ENCODE assay signal across 12 mouse cellular contexts in genomic region chr5:111511982-111512381, GRCm38 (mm10).
DNase-seq lines count a peak whose midpoint lies in the region; ATAC-seq and TF ChIP-seq lines count a peak whose summit lies in the region.
"Had no signal": no experiment of that assay in that cellular context is flagged by ENCODE, and none has a peak within 500 bp of the region (broad histone marks: within the 10 kb centered on the region; RNA-seq: fewer than 3 reads in every experiment).

No protein-coding gene starts in this region.

- no peak overlapping the region for H3K4me2 ChIP-seq in limb, embryonic 13.5 days (replicated peaks)

- H3K9ac ChIP-seq in limb, embryonic 13.5 days = peak overlapping the region; percentile 14; the same call in 1 of the 2 replicates

- peaks cover 28% of the 10 kb centered on the region for H3K27me3 ChIP-seq in limb, embryonic 13.5 days

- intact Hi-C loops in gastrocnemius, adult 2 months (cut with DNase I) = loop anchor here (5.0 kb wide), 1 partner anchor 75 kb away; no protein-coding TSS in a partner anchor

- 0 out of 2 replicates have a peak overlapping the region, but pooled peaks have one; percentile 2 for H3K4me3 ChIP-seq in gastrocnemius, adult 2 months
- no peak overlapping the region for H3K4me3 ChIP-seq in limb, embryonic 13.5 days
- no peak overlapping the region for H3K4me3 ChIP-seq in layer of hippocampus, adult 2 months

- WGBS in limb, embryonic 13.5 days = 9% methylated on average over 10 of the region's 10 CpGs

- TF ChIP-seq CTCF in gastrocnemius, adult 2 months (IDR thresholded peaks at IDR 0.05) = no peak
- TF ChIP-seq CTCF in layer of hippocampus, adult 2 months (conservative IDR thresholded peaks at IDR 0.05) = no peak

- DNase-seq in gastrocnemius, adult 2 months = no peak
- no peak for DNase-seq in gastrocnemius, adult 18-20 months (ENCODE audit: low spot score)
- DNase-seq in thymus, postnatal 14 days = peak; percentile 27
- no peak for DNase-seq in thymus, postnatal 25 days
- DNase-seq in retina, postnatal 1 day = peak; percentile 66
- DNase-seq in ovary, postnatal 14 days (ENCODE audit: low spot score) = no peak
- no peak for DNase-seq in layer of hippocampus, adult 2 months (ENCODE audit: low spot score in 2 of 2)
- DNase-seq: cerebellum, adult 11-12 months; lung, postnatal 10 days had no signal

- H3K36me3 ChIP-seq in limb, embryonic 13.5 days = no peaks in the 10 kb centered on the region
- H3K36me3 ChIP-seq: G1E had no signal

- peaks cover 33% of the 10 kb centered on the region for H3K4me1 ChIP-seq in limb, embryonic 13.5 days

- no peak for ATAC-seq in limb, embryonic 13.5 days (ENCODE audit: low FRiP score, low read depth)
- ATAC-seq: intestine, embryonic 16.5 days had no signal

- H3K9me3 ChIP-seq in limb, embryonic 13.5 days = no peaks in the 10 kb centered on the region

- peak overlapping the region; percentile 54 for H3K27ac ChIP-seq in gastrocnemius, adult 2 months
- no peak overlapping the region for H3K27ac ChIP-seq in limb, embryonic 13.5 days
- H3K27ac ChIP-seq in layer of hippocampus, adult 2 months = no peak overlapping the region

Comparison
In these comparisons a context has a peak if more than half of its experiments do, and no peak if none do; other contexts are left out.
1. DNase-seq: peak in thymus, postnatal 14 days (single experiment) and retina, postnatal 1 day (single experiment); none in gastrocnemius, adult 2 months (single experiment), gastrocnemius, adult 18-20 months (single experiment), thymus, postnatal 25 days (single experiment), ovary, postnatal 14 days (single experiment) and layer of hippocampus, adult 2 months (0 of 2).